Mouse (Mus musculus): ENCODE data around the gene Vpreb1. TPM values are rescaled to one million over a fixed set of nuclear protein-coding genes. Genes with fewer than 3 reads are reported as not detected.

Vpreb1 gene
- polyA plus RNA-seq, 1 experiment from 2014 or later: 2.3 TPM

- no peak for ATAC-seq
- 80% methylated on average over 2 of the region's 2 CpGs for WGBS
Observed at GRCm38 (mm10) chr16:16826223-16826622, 44.4 kb downstream of the Vpreb1 start.

GRCm38 (mm10) chr16:16825476-16825875 is 45.2 kb downstream of the Vpreb1 start:
- no peaks in the 10 kb centered on the region for H3K4me1 ChIP-seq (ENCODE audit: control insufficient read depth, insufficient read depth, low read length)
- H3K9me3 ChIP-seq (replicated peaks; ENCODE audit: control insufficient read depth, low read length): no peaks in the 10 kb centered on the region
- DNase-seq (ENCODE audit: low spot score): no peak
- H3K9ac ChIP-seq (ENCODE audit: low read length): no peak overlapping the region
- H3K27ac ChIP-seq (ENCODE audit: low read depth, low read length): no peak overlapping the region
- no peak overlapping the region for H3K4me3 ChIP-seq (ENCODE audit: low read depth, low read length)
- ATAC-seq: no peak
- no peak overlapping the region for H3K4me2 ChIP-seq (ENCODE audit: low read length)
- 23% methylated on average over 5 of the region's 5 CpGs for WGBS
- no peaks in the 10 kb centered on the region for H3K36me3 ChIP-seq (ENCODE audit: control insufficient read depth, insufficient read depth, low read length)
- H3K27me3 ChIP-seq (replicated peaks; ENCODE audit: control insufficient read depth, insufficient read depth, low read length): no peaks in the 10 kb centered on the region

More at GRCm38 (mm10) chr16:16826223-16826622, 44.4 kb downstream of the Vpreb1 start:
- Histone ChIP-seq H3K36me3 (ENCODE audit: control insufficient read depth, insufficient read depth, low read length) (no peaks in the 10 kb centered on the region), H3K27ac (ENCODE audit: low read depth, low read length) (no peak overlapping the region), H3K9ac (ENCODE audit: low read length) (no peak overlapping the region), H3K27me3 (replicated peaks; ENCODE audit: control insufficient read depth, insufficient read depth, low read length) (no peaks in the 10 kb centered on the region), H3K4me2 (ENCODE audit: low read length) (no peak overlapping the region), H3K4me1 (ENCODE audit: control insufficient read depth, insufficient read depth, low read length) (no peaks in the 10 kb centered on the region), H3K4me3 (ENCODE audit: low read depth, low read length) (no peak overlapping the region), H3K9me3 (replicated peaks; ENCODE audit: control insufficient read depth, low read length) (no peaks in the 10 kb centered on the region)
- DNase-seq (ENCODE audit: low spot score): no peak

Other genes with a start within 250 kb of the Vpreb1 start
- not detected in 2 replicates for gene Olfr19, start 194.4 kb downstream of the Vpreb1 start, polyA plus RNA-seq (2014; fragmentation: Nextera tagmentation; extraction: Ambion mirVana)
- gene Spag6l, start 41.4 kb downstream of the Vpreb1 start, polyA plus RNA-seq (2014; fragmentation: Nextera tagmentation; extraction: Ambion mirVana): 10.8 and 12.7 TPM in 2 replicates
- gene Igll1, start 6.9 kb downstream of the Vpreb1 start, polyA plus RNA-seq (2014; fragmentation: Nextera tagmentation; extraction: Ambion mirVana): 0.35 TPM in 1 of 2 replicates, not detected in the other
- gene Top3b, start 107 bp downstream of the Vpreb1 start, polyA plus RNA-seq (2014; fragmentation: Nextera tagmentation; extraction: Ambion mirVana): 62.9 and 70.0 TPM in 2 replicates
- gene Ppm1f, start 25.6 kb upstream of the Vpreb1 start, polyA plus RNA-seq (2014; fragmentation: Nextera tagmentation; extraction: Ambion mirVana): 12.0 and 14.6 TPM in 2 replicates
- gene Mapk1, start 112.5 kb upstream of the Vpreb1 start, polyA plus RNA-seq (2014; fragmentation: Nextera tagmentation; extraction: Ambion mirVana): 217 and 218 TPM in 2 replicates
- 180 and 195 TPM in 2 replicates for gene Ypel1, start 198.9 kb upstream of the Vpreb1 start, polyA plus RNA-seq (2014; fragmentation: Nextera tagmentation; extraction: Ambion mirVana)
- 146 and 153 TPM in 2 replicates for gene Ppil2, start 240.4 kb upstream of the Vpreb1 start, polyA plus RNA-seq (2014; fragmentation: Nextera tagmentation; extraction: Ambion mirVana)

Data from forebrain, embryonic 14.5 days (tissue).